Mouse (Mus musculus): ENCODE data around the gene Hoxd3.

DNA sequence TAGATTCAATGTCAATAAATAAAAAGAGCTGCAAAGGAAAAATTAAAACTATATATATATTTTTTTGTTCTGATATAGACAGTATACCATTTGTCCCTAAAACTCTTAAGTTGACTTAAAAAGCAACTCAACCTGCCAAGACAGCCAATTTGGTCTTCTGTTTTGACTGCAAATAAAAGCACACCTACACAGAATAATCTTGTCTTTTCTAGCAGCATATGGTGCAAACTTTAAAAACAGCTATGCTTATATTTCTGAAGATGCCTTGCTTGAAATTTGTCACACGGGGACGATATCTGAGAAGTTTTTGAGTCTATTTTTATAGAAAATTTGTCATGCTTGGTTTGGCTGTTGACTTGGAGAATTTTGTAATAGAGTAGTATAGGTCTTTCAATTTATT, 62.6 kb downstream of the Hoxd3 start:
- TF ChIP-seq TAL1 (IDR thresholded peaks at IDR 0.05; ENCODE audit: low read length) (no peak), GATA1 (IDR thresholded peaks at IDR 0.05; ENCODE audit: low read length) (no peak)

Measured in erythroblast, embryonic 14.5 days (primary cell).